Mouse (Mus musculus) forebrain, embryonic 11.5 days (tissue): Measurements from ENCODE around the gene Krt80. TPM values are rescaled to one million over a fixed set of nuclear protein-coding genes. Genes with fewer than 3 reads are reported as not detected.

ENCODE experiments used
- ATAC-seq: fragments of 200-750 bp; cut with Nextera tagmentation; replicated peaks from 2 replicates; pipeline ENCODE4 v1.8.0; 2017; ENCODE audit warnings: moderate TSS enrichment; ENCODE audit not compliant: low FRiP score
- DNase-seq: peaks from one replicate; pipeline ENCODE4 v3.0.0-alpha.2; 2017; ENCODE audit warnings: low spot score
- H3K27ac ChIP-seq: fragments of 300-500 bp; sonication (generic); 2 replicates; pipeline ENCODE4 v1.5.1; 2014; ENCODE audit warnings: low read depth, low read length
- H3K27me3 ChIP-seq: fragments of 300-500 bp; sonication (generic); 2 replicates; pipeline ENCODE4 v1.6.1; 2014; ENCODE audit warnings: mild to moderate bottlenecking, low read length, mixed read lengths; ENCODE audit not compliant: control insufficient read depth, insufficient read depth
- H3K36me3 ChIP-seq: fragments of 300-500 bp; sonication (generic); 2 replicates; pipeline ENCODE4 v1.6.1; 2014; ENCODE audit warnings: mild to moderate bottlenecking, low read length, moderate library complexity, mixed read lengths; ENCODE audit not compliant: control insufficient read depth, insufficient read depth
- H3K4me1 ChIP-seq: fragments of 300-500 bp; sonication (generic); replicated peaks from 2 replicates; pipeline ENCODE4 v1.6.1; 2014; ENCODE audit warnings: low read length, mixed read lengths; ENCODE audit not compliant: control insufficient read depth, insufficient read depth
- H3K4me2 ChIP-seq: fragments of 300-500 bp; sonication (generic); 2 replicates; pipeline ENCODE4 v1.6.1; 2014; ENCODE audit warnings: low read depth, mild to moderate bottlenecking, low read length, moderate library complexity, mixed read lengths; ENCODE audit not compliant: severe bottlenecking
- H3K4me3 ChIP-seq: fragments of 300-500 bp; sonication (generic); 2 replicates; pipeline ENCODE4 v1.5.1; 2014; ENCODE audit warnings: low read depth, low read length
- H3K9ac ChIP-seq: fragments of 300-500 bp; sonication (generic); 2 replicates; pipeline ENCODE4 v1.6.1; 2014; ENCODE audit warnings: low read length
- H3K9me3 ChIP-seq: fragments of 300-500 bp; sonication (generic); 2 replicates; pipeline ENCODE4 v1.6.1; 2016; ENCODE audit warnings: low read length, mixed read lengths; ENCODE audit not compliant: control insufficient read depth
- WGBS: fragments of 180-500 bp; shearing (Covaris S2); extraction: QIAGEN DNeasy Blood & Tissue Kit; methylation state at CpG from one replicate; pipeline ENCODE4 v1.1.7; 2014; 5-methylcytosine and 5-hydroxymethylcytosine counted together
- polyA plus RNA-seq: library from polyadenylated mRNA; unstranded; fragments of >200 nt; fragmentation: Nextera tagmentation; extraction: Ambion mirVana; gene quantifications from 2 replicates; pipeline ENCODE4 v1.2.1, GENCODE M21; 2014

Krt80 gene
- polyA plus RNA-seq, 1 experiment from 2014 or later = not detected

DNA sequence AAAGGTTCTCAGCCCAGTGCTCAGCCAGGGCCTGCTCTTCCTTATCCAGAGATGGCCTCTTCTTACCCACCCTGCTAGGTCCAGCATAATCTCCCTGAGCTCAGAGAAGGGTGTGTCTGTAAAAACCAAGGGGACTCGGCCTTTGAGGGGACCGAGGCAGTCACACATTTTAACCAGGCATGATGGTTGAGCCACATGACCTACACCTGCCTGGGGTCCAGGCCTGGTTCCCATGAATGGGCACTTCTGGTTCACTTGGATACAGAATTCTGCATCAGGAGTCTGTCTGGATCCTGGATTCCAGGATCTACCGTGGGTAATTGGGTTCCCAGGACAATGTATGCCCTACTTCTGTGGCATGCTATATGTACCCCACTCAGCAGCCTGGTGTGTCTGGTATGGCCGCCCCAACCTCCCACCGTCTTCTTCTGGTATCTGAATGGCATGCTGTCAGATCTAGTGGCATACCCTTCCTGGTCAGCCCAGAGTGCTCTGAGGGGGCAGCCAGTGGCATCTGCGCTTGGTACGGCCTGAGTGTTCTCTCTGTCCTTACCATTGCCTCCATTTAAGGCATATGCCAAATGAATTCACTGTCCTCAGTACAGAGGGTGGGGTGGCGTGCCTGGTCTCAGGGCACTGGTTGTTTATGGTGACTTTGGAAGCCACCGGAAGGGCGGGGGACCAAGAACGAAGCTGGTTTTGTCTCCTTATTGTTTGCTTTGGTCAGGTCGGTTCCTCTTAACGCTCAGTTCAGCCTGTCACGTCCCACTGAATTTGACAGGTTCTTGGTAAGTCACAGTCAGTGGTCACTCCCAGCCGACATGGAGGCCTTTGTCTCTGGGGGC is 1.4 kb upstream of the Krt80 start:
- Histone ChIP-seq H3K27me3 (no peaks in the 10 kb centered on the region), H3K27ac (no peak overlapping the region), H3K4me2 (no peak overlapping the region), H3K36me3 (no peaks in the 10 kb centered on the region), H3K9me3 (no peaks in the 10 kb centered on the region), H3K4me3 (no peak overlapping the region), H3K9ac (no peak overlapping the region), H3K4me1 (no peaks in the 10 kb centered on the region)
- DNase-seq = no peak
- WGBS = 81% methylated on average over 15 of the region's 15 CpGs
- no peak for ATAC-seq

DNA sequence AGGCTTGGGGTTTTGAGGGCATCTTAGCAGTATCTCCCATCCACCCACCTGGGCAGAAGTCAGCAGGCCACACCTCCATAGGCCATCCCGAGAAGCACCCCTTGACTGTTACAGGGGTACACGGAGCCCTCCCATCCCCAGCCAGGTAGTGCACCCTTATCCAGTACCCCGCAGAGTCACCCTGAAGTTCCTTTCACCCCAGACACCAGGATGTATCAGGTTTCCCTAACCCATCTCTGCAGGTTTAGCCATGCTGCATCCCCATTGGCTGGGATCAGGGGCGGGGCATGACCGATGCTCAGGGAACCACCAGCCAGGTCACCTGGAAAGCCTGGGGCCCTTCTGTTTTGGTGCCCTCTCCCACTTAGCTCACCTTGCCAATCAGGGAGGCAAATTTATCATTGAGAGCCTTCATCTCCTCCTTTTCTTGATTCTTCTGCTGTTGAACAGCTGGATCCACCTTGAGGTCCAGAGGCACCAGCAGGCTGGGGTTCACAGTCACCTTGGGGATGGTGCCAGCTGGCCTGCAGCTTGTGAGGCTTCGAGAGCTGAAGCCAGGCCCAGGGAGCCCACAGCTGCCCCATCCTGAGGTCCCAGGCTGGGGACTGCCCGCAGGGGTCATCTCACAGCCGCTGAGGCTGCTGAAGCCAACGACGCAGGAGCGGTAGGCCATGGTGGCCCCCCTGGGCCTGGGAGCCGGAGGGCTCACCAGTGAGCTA is 421 bp downstream of the Krt80 start:
- Histone ChIP-seq H3K27me3 (no peaks in the 10 kb centered on the region), H3K36me3 (no peaks in the 10 kb centered on the region), H3K4me3 (no peak overlapping the region), H3K9me3 (no peaks in the 10 kb centered on the region), H3K4me1 (no peaks in the 10 kb centered on the region), H3K27ac (no peak overlapping the region), H3K4me2 (no peak overlapping the region), H3K9ac (no peak overlapping the region)
- ATAC-seq = no peak
- no peak for DNase-seq
- 33% methylated on average over 12 of the region's 12 CpGs for WGBS

DNA sequence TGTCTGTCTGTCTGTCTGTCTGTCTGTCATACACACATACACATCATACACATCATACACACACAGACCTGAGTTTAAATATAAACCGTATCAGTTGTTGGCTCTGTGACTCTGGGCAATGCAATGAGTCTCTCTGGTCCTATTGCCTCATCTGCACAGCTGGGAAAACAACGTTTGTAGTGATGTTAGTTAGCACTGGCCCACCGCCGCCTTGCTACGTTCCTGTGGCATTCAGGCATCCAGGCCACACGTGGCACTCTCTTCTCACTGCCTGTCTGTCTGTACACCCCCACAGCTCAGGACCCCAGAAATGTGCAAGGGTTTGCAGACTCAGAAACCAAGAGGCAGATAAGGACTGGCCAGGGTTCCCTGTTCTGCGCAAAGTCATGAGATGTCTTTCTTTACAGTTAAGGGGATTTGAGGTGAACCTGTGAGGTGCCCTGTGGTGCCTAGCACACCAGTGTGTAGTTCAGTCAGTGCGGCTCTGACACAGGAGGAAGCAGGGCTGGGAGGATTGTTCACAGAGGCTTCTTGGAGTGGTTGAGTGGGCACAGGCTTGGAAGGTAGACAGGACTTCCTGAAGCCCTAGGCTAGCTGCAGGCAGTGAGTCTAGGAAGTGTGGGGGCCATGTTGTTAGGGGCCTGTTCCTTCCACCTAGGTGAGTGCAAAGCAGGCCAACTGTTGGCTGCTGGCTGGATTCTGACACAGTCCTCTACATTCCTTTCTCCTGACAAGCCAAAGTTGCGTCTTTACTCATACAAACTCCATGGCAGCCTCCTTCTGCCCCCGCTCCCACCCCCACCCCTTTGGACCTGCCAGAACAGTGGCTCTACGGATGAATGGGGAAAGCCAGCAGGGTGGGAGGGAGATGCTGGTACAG is 1.2 kb downstream of the Krt80 start:
- ATAC-seq (no peak), DNase-seq (no peak)
- no peaks in the 10 kb centered on the region for H3K9me3 ChIP-seq
- H3K4me2 ChIP-seq = no peak overlapping the region
- H3K4me3 ChIP-seq = no peak overlapping the region
- H3K36me3 ChIP-seq = no peaks in the 10 kb centered on the region
- H3K27ac ChIP-seq = no peak overlapping the region
- H3K4me1 ChIP-seq = no peaks in the 10 kb centered on the region
- 70% methylated on average over 11 of the region's 11 CpGs for WGBS
- no peaks in the 10 kb centered on the region for H3K27me3 ChIP-seq
- no peak overlapping the region for H3K9ac ChIP-seq

DNA sequence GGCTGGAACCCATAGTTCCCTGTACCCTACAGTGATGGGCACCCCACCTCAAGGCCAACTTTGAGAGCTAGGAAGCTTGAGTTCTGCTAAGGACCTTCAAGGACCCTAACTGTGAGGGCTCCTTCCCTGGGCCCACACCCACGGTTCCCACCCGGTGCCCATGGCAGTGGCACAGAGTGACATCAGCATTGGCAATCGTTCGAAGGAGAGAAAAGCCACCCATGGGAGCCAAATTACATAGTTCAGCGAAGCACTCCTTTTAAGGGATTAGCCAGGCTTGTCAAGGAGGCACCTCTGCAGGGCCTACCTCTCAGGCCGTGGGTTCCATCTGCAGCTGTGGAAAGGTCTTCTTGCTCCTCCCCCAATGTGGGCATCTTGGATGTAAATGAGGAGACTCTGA is 1.9 kb downstream of the Krt80 start:
- Histone ChIP-seq H3K4me2 (no peak overlapping the region), H3K36me3 (no peaks in the 10 kb centered on the region), H3K9ac (no peak overlapping the region), H3K4me1 (no peaks in the 10 kb centered on the region), H3K27me3 (no peaks in the 10 kb centered on the region), H3K27ac (no peak overlapping the region), H3K4me3 (no peak overlapping the region), H3K9me3 (no peaks in the 10 kb centered on the region)
- no peak for ATAC-seq
- WGBS = 85% methylated on average over 6 of the region's 6 CpGs
- DNase-seq = no peak

DNA sequence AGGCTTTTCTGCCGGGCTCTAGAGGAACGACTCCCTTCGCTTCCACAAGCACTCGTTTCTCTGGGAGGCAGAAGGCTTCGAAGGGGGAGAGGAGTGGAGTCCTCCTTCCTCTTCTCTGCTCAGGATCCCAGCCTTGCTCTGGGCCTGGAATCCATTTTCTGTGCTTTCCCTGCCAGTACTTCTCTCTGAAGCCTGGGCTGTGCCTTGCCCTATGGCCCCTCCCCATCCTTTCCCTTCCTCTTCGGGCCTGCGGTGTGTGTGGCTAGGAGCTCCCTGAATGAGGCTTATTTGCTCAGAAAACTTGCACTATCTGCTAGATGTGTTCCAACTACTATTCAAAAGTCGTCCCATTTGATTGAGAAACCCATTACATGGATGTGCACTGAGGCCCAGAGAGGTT is 2.5 kb downstream of the Krt80 start:
- H3K9me3 ChIP-seq = no peaks in the 10 kb centered on the region
- ATAC-seq = no peak
- 79% methylated on average over 8 of the region's 8 CpGs for WGBS
- no peak for DNase-seq
- H3K27ac ChIP-seq = no peak overlapping the region
- no peaks in the 10 kb centered on the region for H3K4me1 ChIP-seq
- no peak overlapping the region for H3K4me3 ChIP-seq
- no peak overlapping the region for H3K9ac ChIP-seq
- H3K36me3 ChIP-seq = no peaks in the 10 kb centered on the region
- H3K27me3 ChIP-seq = no peaks in the 10 kb centered on the region
- H3K4me2 ChIP-seq = no peak overlapping the region

DNA sequence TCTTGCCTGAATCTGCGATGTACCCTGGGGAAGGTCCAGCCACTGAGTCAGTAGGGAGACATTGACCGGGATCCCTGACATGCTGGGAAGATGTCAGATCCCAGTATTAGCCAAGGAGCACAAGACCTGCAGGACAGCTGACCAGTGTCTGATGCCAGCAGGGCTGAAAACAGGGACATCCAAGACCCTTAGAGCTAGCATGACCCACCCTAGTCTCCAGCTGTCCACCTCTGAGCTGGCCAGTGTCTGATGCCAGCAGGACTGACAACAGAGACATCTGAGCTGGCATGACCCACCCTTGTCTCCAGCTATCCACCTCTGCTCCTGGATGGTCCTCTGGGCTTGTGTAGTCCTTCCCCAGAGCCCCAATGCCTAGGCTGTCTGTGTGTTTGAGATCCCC is 3.0 kb downstream of the Krt80 start:
- DNase-seq = no peak
- Histone ChIP-seq H3K9me3 (no peaks in the 10 kb centered on the region), H3K27me3 (no peaks in the 10 kb centered on the region), H3K4me1 (no peaks in the 10 kb centered on the region), H3K36me3 (no peaks in the 10 kb centered on the region), H3K4me3 (no peak overlapping the region), H3K27ac (no peak overlapping the region), H3K9ac (no peak overlapping the region), H3K4me2 (no peak overlapping the region)
- no peak for ATAC-seq
- 46% methylated on average over 2 of the region's 2 CpGs for WGBS

DNA sequence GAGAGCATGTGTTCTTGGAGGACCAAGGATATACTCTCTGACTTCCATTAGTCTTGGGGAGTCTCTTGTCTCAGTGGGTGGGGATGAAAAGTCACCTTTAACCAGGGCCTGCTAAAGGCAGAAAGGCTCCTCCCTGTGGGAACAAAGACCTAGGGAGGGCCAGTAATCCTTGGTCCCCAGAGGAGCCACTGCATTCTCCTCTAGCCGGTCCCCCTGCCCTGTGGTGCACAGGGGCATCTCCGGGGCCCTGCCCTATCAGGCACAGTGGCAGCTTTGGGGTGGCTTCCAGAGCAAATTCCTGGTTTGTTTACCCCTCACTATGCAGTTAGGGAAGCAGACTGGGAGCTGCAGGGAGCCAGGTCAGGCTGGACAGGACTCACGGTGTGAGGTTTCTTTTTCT is 3.5 kb downstream of the Krt80 start:
- no peak for DNase-seq
- Histone ChIP-seq H3K4me3 (no peak overlapping the region), H3K4me2 (no peak overlapping the region), H3K9ac (no peak overlapping the region), H3K4me1 (no peaks in the 10 kb centered on the region), H3K27me3 (no peaks in the 10 kb centered on the region), H3K36me3 (no peaks in the 10 kb centered on the region), H3K27ac (no peak overlapping the region), H3K9me3 (no peaks in the 10 kb centered on the region)
- no peak for ATAC-seq
- WGBS = 10% methylated on average over 3 of the region's 3 CpGs

DNA sequence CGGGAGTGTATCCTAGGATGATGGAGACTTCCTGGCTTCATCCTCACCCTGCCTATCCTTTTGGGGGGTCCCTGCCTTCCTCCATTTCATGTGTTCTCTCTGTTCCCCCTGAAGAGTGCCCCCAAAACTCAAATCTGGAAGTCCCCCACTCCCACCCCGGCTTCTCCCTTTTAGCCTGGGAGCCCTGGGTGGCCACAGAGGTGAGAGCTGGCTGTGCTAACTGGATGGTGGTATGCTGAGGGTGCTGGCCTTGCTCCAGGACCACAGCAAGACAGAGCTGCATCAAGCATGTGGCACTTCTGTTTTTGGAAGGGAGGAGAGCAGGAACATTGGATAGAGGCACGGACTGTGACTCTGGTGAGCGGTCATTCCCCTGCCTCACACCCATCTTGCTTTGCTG is 4.2 kb downstream of the Krt80 start:
- DNase-seq (no peak), ATAC-seq (no peak)
- no peaks in the 10 kb centered on the region for H3K27me3 ChIP-seq
- no peaks in the 10 kb centered on the region for H3K4me1 ChIP-seq
- no peaks in the 10 kb centered on the region for H3K36me3 ChIP-seq
- no peak overlapping the region for H3K4me2 ChIP-seq
- H3K9me3 ChIP-seq = no peaks in the 10 kb centered on the region
- no peak overlapping the region for H3K27ac ChIP-seq
- H3K4me3 ChIP-seq = no peak overlapping the region
- WGBS = 77% methylated on average over 4 of the region's 4 CpGs
- H3K9ac ChIP-seq = no peak overlapping the region
